Mouse (Mus musculus) liver, embryonic 14.5 days (tissue): ENCODE measurements at regions not wholly inside any gene's neighbourhood (a gene's known extent, or its start where the extent isn't known, plus 50 kb on each side); places are given as distances from the start of the nearest gene placed in this dataset.

Experiments used
- ATAC-seq: fragments of 200-750 bp; cut with Nextera tagmentation; 2 replicates; pipeline ENCODE4 v1.8.0; 2017; ENCODE audit warnings: moderate number of reproducible peaks, mild to moderate bottlenecking, moderate library complexity; ENCODE audit not compliant: insufficient read depth
- DNase-seq, 3 experiments: peaks; one replicate each; pipeline ENCODE4 v3.0.0-alpha.2; 2012 to 2013; ENCODE audit warnings: low read depth in 3 of 3, low spot score in 3 of 3
- H3K27ac ChIP-seq: fragments of 300-500 bp; sonication (generic); 2 replicates; pipeline ENCODE4 v1.5.1; 2014; ENCODE audit warnings: moderate library complexity, mild to moderate bottlenecking, control low read depth, inconsistent platforms
- H3K27me3 ChIP-seq: fragments of 300-500 bp; sonication (generic); 2 replicates; pipeline ENCODE4 v1.6.1; 2014; ENCODE audit warnings: mild to moderate bottlenecking, low read length, moderate library complexity; ENCODE audit not compliant: control insufficient read depth, insufficient read depth
- H3K36me3 ChIP-seq: fragments of 300-500 bp; sonication (generic); replicated peaks from 2 replicates; pipeline ENCODE4 v1.6.1; 2014; ENCODE audit warnings: low read depth; ENCODE audit not compliant: control insufficient read depth, insufficient read depth
- H3K4me1 ChIP-seq, 2 experiments: fragments of 200-500 bp in 1 of 2; fragments of 300-500 bp in 1 of 2; sonication (generic) in 1 of 2; replicated peaks; 2 replicates each; pipeline ENCODE4 v1.6.1; 2012 to 2014; ENCODE audit warnings: antibody characterized with exemption in 1 of 2, inconsistent platforms in 1 of 2, low read length in 1 of 2; ENCODE audit not compliant: control insufficient read depth in 2 of 2, insufficient read depth in 2 of 2
- H3K4me2 ChIP-seq: fragments of 300-500 bp; sonication (generic); 2 replicates; pipeline ENCODE4 v1.6.1; 2014; ENCODE audit warnings: low read depth, mild to moderate bottlenecking, control low read depth, moderate library complexity
- H3K4me3 ChIP-seq, 2 experiments: fragments of 200-500 bp in 1 of 2; fragments of 300-500 bp in 1 of 2; sonication (generic) in 1 of 2; 2 replicates each; pipeline ENCODE4 v1.5.1; 2012 to 2014; ENCODE audit warnings: low read depth in 2 of 2, low read length in 2 of 2, mild to moderate bottlenecking in 2 of 2, control low read depth in 1 of 2, inconsistent platforms in 1 of 2, moderate library complexity in 1 of 2; ENCODE audit not compliant: insufficient read depth in 1 of 2
- H3K9ac ChIP-seq: fragments of 300-500 bp; sonication (generic); replicated peaks from 2 replicates; pipeline ENCODE4 v1.6.1; 2014; ENCODE audit warnings: mild to moderate bottlenecking, control low read depth, moderate library complexity
- H3K9me3 ChIP-seq: fragments of 300-500 bp; sonication (generic); 2 replicates; pipeline ENCODE4 v1.6.1; 2016; ENCODE audit warnings: low read length, mixed read lengths; ENCODE audit not compliant: control insufficient read depth
- CTCF ChIP-seq: IDR thresholded peaks from 2 replicates; pipeline ENCODE4 v1.5.1; 2016; ENCODE audit warnings: antibody characterized with exemption, low read depth, control low read depth
- EP300 ChIP-seq: IDR thresholded peaks from 2 replicates; pipeline ENCODE4 v1.6.1; 2016; ENCODE audit warnings: antibody characterized with exemption, low read depth
- WGBS: fragments of 180-500 bp; shearing (Covaris S2); extraction: QIAGEN DNeasy Blood & Tissue Kit; methylation state at CpG from one replicate; pipeline ENCODE4 v1.1.7; 2014; ENCODE audit not compliant: insufficient replicate concordance; 5-methylcytosine and 5-hydroxymethylcytosine counted together

- H3K36me3 ChIP-seq: no peaks in the 10 kb centered on the region
- H3K9me3 ChIP-seq: no peaks in the 10 kb centered on the region
- no peak overlapping the region for H3K4me2 ChIP-seq
- no peaks in the 10 kb centered on the region for H3K4me1 ChIP-seq
- ATAC-seq (no peak), DNase-seq (no peak)
- TF ChIP-seq EP300 (no peak), CTCF (no peak)
- no peaks in the 10 kb centered on the region for H3K27me3 ChIP-seq
- 55% methylated on average over 5 of the region's 5 CpGs for WGBS
- H3K9ac ChIP-seq: no peak overlapping the region
- H3K4me3 ChIP-seq: no peak overlapping the region
- no peak overlapping the region for H3K27ac ChIP-seq
Observed at GRCm38 (mm10) chr2:173449198-173449597, 73.2 kb upstream of the 1700021F07Rik start.

GRCm38 (mm10) chr2:173451993-173452481 lies 70.3 kb upstream of the 1700021F07Rik start:
- no peak for ATAC-seq
- no peaks in the 10 kb centered on the region for H3K9me3 ChIP-seq
- H3K4me1 ChIP-seq: no peaks in the 10 kb centered on the region
- no peak overlapping the region for H3K4me2 ChIP-seq
- no peak for DNase-seq
- no peak overlapping the region for H3K4me3 ChIP-seq
- no peaks in the 10 kb centered on the region for H3K27me3 ChIP-seq
- TF ChIP-seq CTCF (no peak), EP300 (no peak)
- no peaks in the 10 kb centered on the region for H3K36me3 ChIP-seq
- no peak overlapping the region for H3K27ac ChIP-seq
- WGBS: 48% methylated on average over 15 of the region's 15 CpGs
- H3K9ac ChIP-seq: no peak overlapping the region

- H3K9ac ChIP-seq: no peak overlapping the region
- TF ChIP-seq EP300 (no peak), CTCF (no peak)
- H3K4me2 ChIP-seq: no peak overlapping the region
- no peaks in the 10 kb centered on the region for H3K9me3 ChIP-seq
- H3K4me3 ChIP-seq: no peak overlapping the region
- no peaks in the 10 kb centered on the region for H3K4me1 ChIP-seq
- ATAC-seq: no peak
- H3K27me3 ChIP-seq: no peaks in the 10 kb centered on the region
- no peaks in the 10 kb centered on the region for H3K36me3 ChIP-seq
- H3K27ac ChIP-seq: no peak overlapping the region
- DNase-seq: no peak
- WGBS: 61% methylated on average over 4 of the region's 4 CpGs
Observed at GRCm38 (mm10) chr2:173452800-173453199, 69.6 kb upstream of the 1700021F07Rik start.

GRCm38 (mm10) chr2:173453569-173454405 lies 68.6 kb upstream of the 1700021F07Rik start:
- no peak overlapping the region for H3K9ac ChIP-seq
- no peak overlapping the region for H3K4me2 ChIP-seq
- H3K27ac ChIP-seq: no peak overlapping the region
- H3K4me1 ChIP-seq: no peaks in the 10 kb centered on the region
- H3K36me3 ChIP-seq: no peaks in the 10 kb centered on the region
- no peak for ATAC-seq
- no peak overlapping the region for H3K4me3 ChIP-seq
- DNase-seq: no peak
- H3K9me3 ChIP-seq: no peaks in the 10 kb centered on the region
- TF ChIP-seq EP300 (no peak), CTCF (peak; percentile 69)
- 53% methylated on average over 14 of the region's 14 CpGs for WGBS
- H3K27me3 ChIP-seq: no peaks in the 10 kb centered on the region

GRCm38 (mm10) chr2:173454741-173455140 lies 67.6 kb upstream of the 1700021F07Rik start:
- no peak for TF ChIP-seq EP300
- no peak for TF ChIP-seq CTCF
- 74% methylated on average over 4 of the region's 4 CpGs for WGBS
- H3K36me3 ChIP-seq: no peaks in the 10 kb centered on the region
- no peak overlapping the region for H3K4me3 ChIP-seq
- no peak overlapping the region for H3K9ac ChIP-seq
- no peak overlapping the region for H3K27ac ChIP-seq
- DNase-seq (no peak), ATAC-seq (no peak)
- H3K4me2 ChIP-seq: no peak overlapping the region
- H3K27me3 ChIP-seq: no peaks in the 10 kb centered on the region
- H3K9me3 ChIP-seq: no peaks in the 10 kb centered on the region
- H3K4me1 ChIP-seq: no peaks in the 10 kb centered on the region
